Mouse (Mus musculus) liver, embryonic 14.5 days (tissue): ENCODE data around the gene Sbno2.

ENCODE experiments used
- CTCF ChIP-seq: IDR thresholded peaks from 2 replicates; pipeline ENCODE4 v1.5.1; 2016; ENCODE audit warnings: antibody characterized with exemption, low read depth, control low read depth
- EP300 ChIP-seq: IDR thresholded peaks from 2 replicates; pipeline ENCODE4 v1.6.1; 2016; ENCODE audit warnings: antibody characterized with exemption, low read depth

DNA sequence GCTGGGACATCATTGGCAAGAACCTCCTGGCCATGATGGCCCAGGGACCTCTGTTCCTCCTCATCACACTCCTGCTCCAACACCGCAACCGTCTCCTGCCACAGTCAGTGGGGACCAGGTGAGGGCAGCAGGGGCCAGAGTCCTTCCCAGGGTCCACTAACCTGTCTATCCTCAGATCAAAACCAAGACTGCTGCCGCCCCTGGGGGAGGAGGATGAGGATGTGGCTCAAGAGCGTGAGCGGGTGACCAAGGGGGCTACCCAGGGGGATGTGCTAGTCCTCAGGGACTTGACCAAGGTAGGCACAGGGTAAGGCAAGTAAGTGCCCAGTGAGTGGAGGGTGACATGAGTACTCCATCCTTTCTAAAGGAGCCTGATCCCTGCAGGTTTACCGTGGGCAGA, 93.6 kb downstream of the Sbno2 start:
- TF ChIP-seq CTCF (no peak), EP300 (no peak)
